Mouse (Mus musculus): ENCODE measurements around the gene Slc46a3. TPM values are rescaled to one million over a fixed set of nuclear protein-coding genes. Genes with fewer than 3 reads are reported as not detected.

The Slc46a3 gene
- polyA plus RNA-seq, 1 experiment, result 2.4 TPM

DNA sequence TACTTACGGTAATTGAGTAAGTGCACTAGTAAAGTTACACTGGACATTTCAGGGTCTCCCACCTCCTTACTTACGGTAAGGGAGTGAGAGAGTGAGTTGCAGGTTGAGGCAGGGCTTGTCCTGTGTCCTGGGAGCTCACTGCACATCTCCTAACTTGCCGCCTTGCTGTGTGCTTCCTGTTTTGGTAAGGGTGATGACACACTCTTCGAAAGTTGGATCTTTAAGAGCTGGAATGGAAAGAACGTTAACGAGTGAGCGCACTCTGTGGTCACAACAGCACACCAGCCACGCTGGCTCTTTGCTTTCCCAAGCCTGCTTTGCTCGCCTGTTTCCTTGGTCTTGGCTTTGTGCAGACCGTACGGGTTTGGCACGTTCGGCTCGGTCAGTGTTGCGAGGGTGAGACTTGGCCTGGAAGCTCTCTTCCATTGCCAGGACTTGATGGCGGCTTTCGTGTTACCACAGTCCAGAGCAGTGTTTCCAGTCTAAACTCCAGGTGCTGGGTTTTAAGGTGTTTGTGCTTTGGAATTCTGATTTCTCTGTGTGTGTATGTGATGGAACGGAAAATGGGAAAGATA is 20.0 kb downstream of the Slc46a3 start:
- H3K27me3 ChIP-seq (ENCODE audit: control insufficient read depth, insufficient read depth, insufficient read length), result peaks cover 4% of the 10 kb centered on the region
- no peak overlapping the region for H3K4me2 ChIP-seq (ENCODE audit: low read depth)
- no peak overlapping the region for H3K4me3 ChIP-seq
- no peaks in the 10 kb centered on the region for H3K79me2 ChIP-seq (ENCODE audit: control insufficient read depth, insufficient read depth)
- H3K36me3 ChIP-seq (ENCODE audit: control insufficient read depth, insufficient read depth), result peaks cover 46% of the 10 kb centered on the region
- H3ac ChIP-seq (ENCODE audit: control insufficient read depth, insufficient read length), result no peak overlapping the region
- TF ChIP-seq REST (IDR thresholded peaks at IDR 0.05; ENCODE audit: insufficient read depth, insufficient read length), result no peak
- no peak for TF ChIP-seq CEBPB (IDR thresholded peaks at IDR 0.05; ENCODE audit: insufficient read depth, poor library complexity, severe bottlenecking)
- TF ChIP-seq MAX (IDR thresholded peaks at IDR 0.05; ENCODE audit: low read depth), result no peak
- TF ChIP-seq TCF3 (IDR thresholded peaks at IDR 0.05; ENCODE audit: insufficient read length, low read depth), result no peak
- no peak for TF ChIP-seq USF1 (IDR thresholded peaks at IDR 0.05; ENCODE audit: low read depth)
- TF ChIP-seq POLR2A (IDR thresholded peaks at IDR 0.05; ENCODE audit: insufficient read length, low read depth), result no peak
- no peak for TF ChIP-seq TCF12 (IDR thresholded peaks at IDR 0.05; ENCODE audit: insufficient read depth, poor library complexity, severe bottlenecking)
- TF ChIP-seq MYOG (IDR thresholded peaks at IDR 0.05; ENCODE audit: control insufficient read depth in 1 of 3, insufficient read depth in 1 of 3, insufficient read length in 2 of 3, low read depth in 2 of 3), result no peak
- no peak for TF ChIP-seq E2F4 (IDR thresholded peaks at IDR 0.05; ENCODE audit: insufficient read depth)
- no peak for TF ChIP-seq MYOD1 (IDR thresholded peaks at IDR 0.05; ENCODE audit: control insufficient read depth in 1 of 3, insufficient read length in 2 of 3, low read depth in 2 of 3)
- no peak for TF ChIP-seq SRF (IDR thresholded peaks at IDR 0.05; ENCODE audit: control insufficient read depth, insufficient read length, low read depth)
- no peak for TF ChIP-seq POLR2AphosphoS2 (IDR thresholded peaks at IDR 0.05; ENCODE audit: insufficient read length, low read depth)

DNA sequence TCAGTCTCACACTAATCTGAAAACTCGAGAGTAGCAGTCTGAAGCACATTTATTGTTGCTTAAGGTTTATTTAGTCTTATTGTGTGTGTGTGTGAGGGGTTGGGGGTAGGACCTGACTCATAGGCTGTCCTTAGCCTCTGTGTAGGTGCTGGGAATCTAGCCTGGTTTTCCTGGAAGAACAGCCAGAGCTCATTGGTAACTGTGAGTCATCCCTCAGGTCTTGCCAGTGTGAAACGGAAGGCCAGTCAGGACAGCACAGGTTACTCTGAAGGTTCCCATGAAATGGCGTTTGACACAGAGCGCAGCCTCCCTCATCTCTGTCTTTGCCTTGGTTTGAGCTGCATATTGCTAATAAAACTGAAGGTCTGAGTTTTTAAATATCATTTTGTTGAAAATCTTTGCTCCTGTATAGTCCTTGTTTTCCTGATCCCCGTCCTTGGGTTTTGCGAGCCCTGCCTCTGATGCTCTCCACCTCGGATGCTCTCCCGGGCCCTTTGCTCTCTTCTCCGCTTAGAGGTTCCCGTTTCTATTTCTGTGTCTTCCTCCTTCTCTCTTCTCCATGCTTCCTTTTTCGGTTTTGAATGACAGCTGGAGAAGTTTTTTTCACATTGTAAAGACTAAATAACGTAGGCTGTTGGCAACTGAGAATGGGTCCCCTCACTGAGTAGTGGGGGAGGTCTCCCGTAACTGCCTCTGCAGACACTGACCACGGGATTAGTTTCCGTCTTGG is 23.4 kb downstream of the Slc46a3 start:
- Histone ChIP-seq H3ac (ENCODE audit: control insufficient read depth, insufficient read length) (no peak overlapping the region), H3K4me2 (ENCODE audit: low read depth) (no peak overlapping the region), H3K27me3 (ENCODE audit: control insufficient read depth, insufficient read depth, insufficient read length) (peaks cover 4% of the 10 kb centered on the region), H3K4me3 (no peak overlapping the region), H3K79me2 (ENCODE audit: control insufficient read depth, insufficient read depth) (no peaks in the 10 kb centered on the region), H3K36me3 (ENCODE audit: control insufficient read depth, insufficient read depth) (peaks cover 50% of the 10 kb centered on the region)
- no peak for TF ChIP-seq MYOD1 (IDR thresholded peaks at IDR 0.05; ENCODE audit: control insufficient read depth in 1 of 3, insufficient read length in 2 of 3, low read depth in 2 of 3)
- TF ChIP-seq POLR2AphosphoS2 (IDR thresholded peaks at IDR 0.05; ENCODE audit: insufficient read length, low read depth), result no peak
- TF ChIP-seq CEBPB (IDR thresholded peaks at IDR 0.05; ENCODE audit: insufficient read depth, poor library complexity, severe bottlenecking), result no peak
- no peak for TF ChIP-seq TCF3 (IDR thresholded peaks at IDR 0.05; ENCODE audit: insufficient read length, low read depth)
- TF ChIP-seq MYOG (IDR thresholded peaks at IDR 0.05; ENCODE audit: control insufficient read depth in 1 of 3, insufficient read depth in 1 of 3, insufficient read length in 2 of 3, low read depth in 2 of 3), result no peak
- no peak for TF ChIP-seq E2F4 (IDR thresholded peaks at IDR 0.05; ENCODE audit: insufficient read depth)
- TF ChIP-seq SRF (IDR thresholded peaks at IDR 0.05; ENCODE audit: control insufficient read depth, insufficient read length, low read depth), result no peak
- no peak for TF ChIP-seq USF1 (IDR thresholded peaks at IDR 0.05; ENCODE audit: low read depth)
- no peak for TF ChIP-seq POLR2A (IDR thresholded peaks at IDR 0.05; ENCODE audit: insufficient read length, low read depth)
- TF ChIP-seq REST (IDR thresholded peaks at IDR 0.05; ENCODE audit: insufficient read depth, insufficient read length), result no peak
- TF ChIP-seq TCF12 (IDR thresholded peaks at IDR 0.05; ENCODE audit: insufficient read depth, poor library complexity, severe bottlenecking), result no peak
- TF ChIP-seq MAX (IDR thresholded peaks at IDR 0.05; ENCODE audit: low read depth), result no peak

DNA sequence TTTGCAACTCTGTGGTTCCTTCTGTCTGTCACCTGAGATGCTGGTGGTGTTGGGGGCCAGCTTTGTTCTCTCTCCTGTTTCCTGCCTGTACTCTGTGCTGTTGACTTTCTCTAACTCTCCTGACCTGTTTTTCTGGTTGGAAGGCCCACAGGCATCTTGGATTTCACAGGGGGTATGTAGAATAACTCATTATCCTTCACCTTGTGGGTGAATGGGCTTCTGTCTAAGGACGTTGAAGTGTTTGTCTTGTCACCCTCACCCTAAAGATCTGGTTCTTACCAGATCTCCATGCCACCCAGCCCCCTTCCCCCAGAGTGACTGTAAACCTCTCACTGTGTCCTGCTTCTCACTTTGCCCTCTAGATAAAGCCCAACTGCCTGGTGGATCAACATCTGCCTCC is 24.3 kb downstream of the Slc46a3 start:
- TF ChIP-seq MYOD1 (IDR thresholded peaks at IDR 0.05; ENCODE audit: control insufficient read depth in 1 of 3, insufficient read length in 2 of 3, low read depth in 2 of 3) (no peak), MAX (IDR thresholded peaks at IDR 0.05; ENCODE audit: low read depth) (no peak), POLR2A (IDR thresholded peaks at IDR 0.05; ENCODE audit: insufficient read length, low read depth) (no peak), CEBPB (IDR thresholded peaks at IDR 0.05; ENCODE audit: insufficient read depth, poor library complexity, severe bottlenecking) (no peak), POLR2AphosphoS2 (IDR thresholded peaks at IDR 0.05; ENCODE audit: insufficient read length, low read depth) (no peak), USF1 (IDR thresholded peaks at IDR 0.05; ENCODE audit: low read depth) (no peak), SRF (IDR thresholded peaks at IDR 0.05; ENCODE audit: control insufficient read depth, insufficient read length, low read depth) (no peak), MYOG (IDR thresholded peaks at IDR 0.05; ENCODE audit: control insufficient read depth in 1 of 3, insufficient read depth in 1 of 3, insufficient read length in 2 of 3, low read depth in 2 of 3) (no peak), TCF3 (IDR thresholded peaks at IDR 0.05; ENCODE audit: insufficient read length, low read depth) (no peak)
- no peak overlapping the region for H3K4me3 ChIP-seq
- H3K27me3 ChIP-seq (ENCODE audit: control insufficient read depth, insufficient read depth, insufficient read length), result peaks cover 1% of the 10 kb centered on the region
- H3ac ChIP-seq (ENCODE audit: control insufficient read depth, insufficient read length), result no peak overlapping the region
- peaks cover 46% of the 10 kb centered on the region for H3K36me3 ChIP-seq (ENCODE audit: control insufficient read depth, insufficient read depth)
- no peak overlapping the region for H3K4me2 ChIP-seq (ENCODE audit: low read depth)
- no peaks in the 10 kb centered on the region for H3K79me2 ChIP-seq (ENCODE audit: control insufficient read depth, insufficient read depth)

DNA sequence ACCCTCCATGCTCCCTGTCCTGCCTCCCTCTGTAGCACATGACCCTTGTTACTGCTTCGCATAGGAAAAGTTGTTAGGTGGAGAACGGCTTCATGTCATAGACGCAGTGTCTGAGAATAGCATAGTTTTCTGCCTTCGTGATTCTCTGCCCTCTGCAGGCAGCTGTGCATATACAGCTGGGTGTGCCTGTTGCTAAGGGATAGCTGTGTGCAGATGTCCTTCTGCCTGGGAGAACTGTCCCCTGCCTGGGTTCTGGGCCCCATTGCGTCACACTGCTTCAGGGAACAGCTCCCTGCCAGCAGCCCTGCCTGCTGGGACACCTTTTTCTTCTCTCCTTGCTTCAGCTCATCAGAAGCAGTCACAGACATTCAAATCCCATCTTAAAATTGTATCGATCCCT is 25.0 kb downstream of the Slc46a3 start:
- TF ChIP-seq SRF (IDR thresholded peaks at IDR 0.05; ENCODE audit: control insufficient read depth, insufficient read length, low read depth), result no peak
- TF ChIP-seq TCF3 (IDR thresholded peaks at IDR 0.05; ENCODE audit: insufficient read length, low read depth), result no peak
- TF ChIP-seq E2F4 (IDR thresholded peaks at IDR 0.05; ENCODE audit: insufficient read depth), result no peak
- TF ChIP-seq MAX (IDR thresholded peaks at IDR 0.05; ENCODE audit: low read depth), result no peak
- TF ChIP-seq USF1 (IDR thresholded peaks at IDR 0.05; ENCODE audit: low read depth), result no peak
- no peak for TF ChIP-seq MYOD1 (IDR thresholded peaks at IDR 0.05; ENCODE audit: control insufficient read depth in 1 of 3, insufficient read length in 2 of 3, low read depth in 2 of 3)
- no peak for TF ChIP-seq POLR2A (IDR thresholded peaks at IDR 0.05; ENCODE audit: insufficient read length, low read depth)
- TF ChIP-seq MYOG (IDR thresholded peaks at IDR 0.05; ENCODE audit: control insufficient read depth in 1 of 3, insufficient read depth in 1 of 3, insufficient read length in 2 of 3, low read depth in 2 of 3), result no peak

More for the DNA sequence above, 25.0 kb downstream of the Slc46a3 start:
- H3K36me3 ChIP-seq (ENCODE audit: control insufficient read depth, insufficient read depth), result peaks cover 43% of the 10 kb centered on the region
- H3K79me2 ChIP-seq (ENCODE audit: control insufficient read depth, insufficient read depth), result peaks cover under 1% of the 10 kb centered on the region
- H3K4me3 ChIP-seq, result no peak overlapping the region
- no peak overlapping the region for H3K4me2 ChIP-seq (ENCODE audit: low read depth)
- no peak overlapping the region for H3ac ChIP-seq (ENCODE audit: control insufficient read depth, insufficient read length)
- no peaks in the 10 kb centered on the region for H3K27me3 ChIP-seq (ENCODE audit: control insufficient read depth, insufficient read depth, insufficient read length)

Measured in myocyte (in vitro differentiated cells).